10 mouse cellular contexts compared by ENCODE assay signal in genomic region chr11:9793175-9793828, GRCm38 (mm10).
DNase-seq lines count a peak whose midpoint lies in the region; ATAC-seq lines count a peak whose summit lies in the region.
"Had no signal": no experiment of that assay in that cellular context is flagged by ENCODE, and none has a peak within 500 bp of the region (broad histone marks: within the 10 kb centered on the region; RNA-seq: fewer than 3 reads in every experiment).

No protein-coding gene starts in this region.

- H3K4me3 ChIP-seq in midbrain, embryonic 11.5 days (ENCODE audit: low read depth, low read length): no peak overlapping the region
- H3K4me3 ChIP-seq in midbrain, embryonic 15.5 days: no peak overlapping the region
- H3K4me3 ChIP-seq in intestine, embryonic 14.5 days (ENCODE audit: low read depth, low read length): no peak overlapping the region

- no peaks in the 10 kb centered on the region for H3K36me3 ChIP-seq in midbrain, embryonic 11.5 days (ENCODE audit: control insufficient read depth, insufficient read depth, low read length)
- no peaks in the 10 kb centered on the region for H3K36me3 ChIP-seq in midbrain, embryonic 15.5 days (replicated peaks)
- no peaks in the 10 kb centered on the region for H3K36me3 ChIP-seq in intestine, embryonic 14.5 days (ENCODE audit: control insufficient read depth, insufficient read depth, low read length)

- no peaks in the 10 kb centered on the region for H3K4me1 ChIP-seq in midbrain, embryonic 11.5 days (ENCODE audit: control insufficient read depth, insufficient read depth, low read length)
- no peaks in the 10 kb centered on the region for H3K4me1 ChIP-seq in midbrain, embryonic 15.5 days
- no peaks in the 10 kb centered on the region for H3K4me1 ChIP-seq in intestine, embryonic 14.5 days (replicated peaks; ENCODE audit: control insufficient read depth, insufficient read depth, low read length)

- 83% methylated on average over 2 of the region's 2 CpGs for WGBS in midbrain, embryonic 11.5 days
- WGBS in midbrain, embryonic 15.5 days: 77% methylated on average over 2 of the region's 2 CpGs
- 71% methylated on average over 2 of the region's 2 CpGs for WGBS in intestine, embryonic 14.5 days

- peak; percentile 7 for DNase-seq in embryo, embryonic 10 days (ENCODE audit: low spot score)
- DNase-seq in embryo, embryonic 9.5 days (ENCODE audit: extremely low spot score): no peak
- no peak for DNase-seq in midbrain, embryonic 11.5 days (ENCODE audit: low spot score, missing footprints)
- no peak for DNase-seq in intestine, embryonic 14.5 days (ENCODE audit: low spot score)
- DNase-seq in cerebellum, postnatal 4 days (ENCODE audit: low spot score in 2 of 2): no peak
- no peak for DNase-seq in right cerebral cortex, postnatal 10 days (ENCODE audit: low spot score in 2 of 2)
- DNase-seq: gastrocnemius, postnatal 14 days had no signal

- no peak overlapping the region for H3K9ac ChIP-seq in midbrain, embryonic 11.5 days (ENCODE audit: low read length)
- no peak overlapping the region for H3K9ac ChIP-seq in midbrain, embryonic 15.5 days
- H3K9ac ChIP-seq in intestine, embryonic 14.5 days (ENCODE audit: low read length): no peak overlapping the region
- H3K9ac ChIP-seq: liver, embryonic 14.5 days had no signal

- peak; percentile 50; the same call in 1 of the 2 replicates for ATAC-seq in midbrain, embryonic 11.5 days (ENCODE audit: low FRiP score)
- ATAC-seq in midbrain, embryonic 15.5 days (replicated peaks): no peak
- ATAC-seq in intestine, embryonic 14.5 days (replicated peaks; ENCODE audit: low FRiP score, low TSS enrichment, low read depth): peak; percentile 68; the same call in 1 of the 2 replicates
- ATAC-seq in megakaryocyte, adult 5-6 weeks (ENCODE audit: poor library complexity, severe bottlenecking): peak; percentile 62

- H3K27me3 ChIP-seq in midbrain, embryonic 11.5 days (ENCODE audit: control insufficient read depth, insufficient read depth, low read length): no peaks in the 10 kb centered on the region
- no peaks in the 10 kb centered on the region for H3K27me3 ChIP-seq in midbrain, embryonic 15.5 days (replicated peaks)
- H3K27me3 ChIP-seq in intestine, embryonic 14.5 days (replicated peaks; ENCODE audit: control insufficient read depth, insufficient read depth, low read length): no peaks in the 10 kb centered on the region

- no peak overlapping the region for H3K27ac ChIP-seq in midbrain, embryonic 11.5 days (ENCODE audit: low read depth, low read length)
- H3K27ac ChIP-seq in midbrain, embryonic 15.5 days: no peak overlapping the region
- no peak overlapping the region for H3K27ac ChIP-seq in intestine, embryonic 14.5 days (ENCODE audit: low read depth)
- H3K27ac ChIP-seq: liver, embryonic 14.5 days had no signal

- no peaks in the 10 kb centered on the region for H3K9me3 ChIP-seq in midbrain, embryonic 11.5 days (ENCODE audit: control insufficient read depth, low read length)
- H3K9me3 ChIP-seq in midbrain, embryonic 15.5 days: no peaks in the 10 kb centered on the region
- no peaks in the 10 kb centered on the region for H3K9me3 ChIP-seq in intestine, embryonic 14.5 days (ENCODE audit: control insufficient read depth, low read length)

- no peak overlapping the region for H3K4me2 ChIP-seq in midbrain, embryonic 11.5 days
- no peak overlapping the region for H3K4me2 ChIP-seq in midbrain, embryonic 15.5 days
- H3K4me2 ChIP-seq in intestine, embryonic 14.5 days (ENCODE audit: low read length): no peak overlapping the region
